Mouse (Mus musculus) stomach, postnatal 0 days (tissue): ENCODE results near the gene Cct7.

ENCODE experiments used
- CTCF ChIP-seq: IDR thresholded peaks from 2 replicates; pipeline ENCODE4 v1.5.1; 2016; ENCODE audit warnings: antibody characterized with exemption, low read depth, mild to moderate bottlenecking, moderate library complexity
- EP300 ChIP-seq: optimal IDR thresholded peaks from 2 replicates; pipeline ENCODE3; 2016; ENCODE audit warnings: antibody characterized with exemption

GRCm38 (mm10) chr6:85423836-85424379 lies 27.4 kb upstream of the Cct7 start, which contains the start of gene Noto:
- TF ChIP-seq CTCF (no peak), EP300 (no peak)
